Mouse (Mus musculus) limb, embryonic 12.5 days (tissue): Measurements from ENCODE around the gene Iqck. TPM values are rescaled to one million over a fixed set of nuclear protein-coding genes. Genes with fewer than 3 reads are reported as not detected.

Experiments used
- ATAC-seq: fragments of 200-750 bp; cut with Nextera tagmentation; 2 replicates; pipeline ENCODE4 v1.8.0; 2017; ENCODE audit warnings: low read depth, moderate TSS enrichment; ENCODE audit not compliant: insufficient number of reproducible peaks, insufficient read depth, low FRiP score, low TSS enrichment
- H3K27ac ChIP-seq: fragments of 300-500 bp; sonication (generic); 2 replicates; pipeline ENCODE4 v1.5.1; 2016; ENCODE audit warnings: mild to moderate bottlenecking, moderate library complexity
- H3K27me3 ChIP-seq: fragments of 300-500 bp; sonication (generic); 2 replicates; pipeline ENCODE4 v1.6.1; 2016; ENCODE audit warnings: mild to moderate bottlenecking, moderate library complexity
- H3K36me3 ChIP-seq: fragments of 300-500 bp; sonication (generic); 2 replicates; pipeline ENCODE4 v1.6.1; 2016; ENCODE audit warnings: mild to moderate bottlenecking, moderate library complexity
- H3K4me1 ChIP-seq: fragments of 300-500 bp; sonication (generic); replicated peaks from 2 replicates; pipeline ENCODE4 v1.6.1; 2016
- H3K4me2 ChIP-seq: fragments of 300-500 bp; sonication (generic); 2 replicates; pipeline ENCODE4 v1.6.1; 2016; ENCODE audit warnings: mild to moderate bottlenecking, moderate library complexity
- H3K4me3 ChIP-seq: fragments of 300-500 bp; sonication (generic); replicated peaks from 2 replicates; pipeline ENCODE4 v1.5.1; 2016; ENCODE audit warnings: mild to moderate bottlenecking
- H3K9ac ChIP-seq: fragments of 300-500 bp; sonication (generic); replicated peaks from 2 replicates; pipeline ENCODE4 v1.6.1; 2016; ENCODE audit warnings: mild to moderate bottlenecking, moderate library complexity
- H3K9me3 ChIP-seq: fragments of 300-500 bp; sonication (generic); 2 replicates; pipeline ENCODE4 v1.6.1; 2016; ENCODE audit warnings: mild to moderate bottlenecking, moderate library complexity
- WGBS: fragments of 180-500 bp; shearing (Covaris S2); methylation state at CpG from one replicate; pipeline ENCODE4 v1.1.7; 2016; 5-methylcytosine and 5-hydroxymethylcytosine counted together
- polyA plus RNA-seq: library from polyadenylated mRNA; unstranded; fragments of >200 nt; fragmentation: Nextera tagmentation; extraction: Ambion mirVana; gene quantifications from 2 replicates; pipeline ENCODE4 v1.2.1, GENCODE M21; 2016

Iqck gene
- polyA plus RNA-seq, 1 experiment from 2014 or later: 2.3 TPM

- WGBS: 73% methylated on average over 7 of the region's 7 CpGs
- Histone ChIP-seq H3K27me3 (no peaks in the 10 kb centered on the region), H3K4me2 (no peak overlapping the region), H3K27ac (no peak overlapping the region), H3K4me3 (no peak overlapping the region), H3K9me3 (no peaks in the 10 kb centered on the region), H3K9ac (no peak overlapping the region), H3K36me3 (no peaks in the 10 kb centered on the region), H3K4me1 (no peaks in the 10 kb centered on the region)
- ATAC-seq: no peak
Observed at GRCm38 (mm10) chr7:118914561-118915165, 59.1 kb downstream of the Iqck start.

GRCm38 (mm10) chr7:118919261-118920006 is 63.9 kb downstream of the Iqck start:
- Histone ChIP-seq H3K27me3 (no peaks in the 10 kb centered on the region), H3K27ac (no peak overlapping the region), H3K9ac (no peak overlapping the region), H3K9me3 (no peaks in the 10 kb centered on the region), H3K36me3 (no peaks in the 10 kb centered on the region), H3K4me2 (no peak overlapping the region), H3K4me3 (no peak overlapping the region), H3K4me1 (no peaks in the 10 kb centered on the region)
- no peak; the same call in 1 of the 2 replicates for ATAC-seq
- WGBS: 76% methylated on average over 10 of the region's 10 CpGs

- H3K4me2 ChIP-seq: no peak overlapping the region
- no peak overlapping the region for H3K27ac ChIP-seq
- 69% methylated on average over 4 of the region's 4 CpGs for WGBS
- no peaks in the 10 kb centered on the region for H3K27me3 ChIP-seq
- no peak overlapping the region for H3K9ac ChIP-seq
- no peaks in the 10 kb centered on the region for H3K4me1 ChIP-seq
- H3K36me3 ChIP-seq: no peaks in the 10 kb centered on the region
- H3K4me3 ChIP-seq: no peak overlapping the region
- no peak for ATAC-seq
- no peaks in the 10 kb centered on the region for H3K9me3 ChIP-seq
Observed at GRCm38 (mm10) chr7:118922441-118923202, 67.1 kb downstream of the Iqck start.

- no peaks in the 10 kb centered on the region for H3K9me3 ChIP-seq
- H3K4me2 ChIP-seq: no peak overlapping the region
- no peaks in the 10 kb centered on the region for H3K36me3 ChIP-seq
- H3K9ac ChIP-seq: no peak overlapping the region
- no peaks in the 10 kb centered on the region for H3K27me3 ChIP-seq
- 85% methylated on average over 3 of the region's 3 CpGs for WGBS
- H3K4me1 ChIP-seq: no peaks in the 10 kb centered on the region; the same call in 1 of the 2 replicates
- no peak overlapping the region for H3K27ac ChIP-seq
- ATAC-seq: no peak
- H3K4me3 ChIP-seq: no peak overlapping the region
Observed at GRCm38 (mm10) chr7:118925547-118925946, 70.0 kb downstream of the Iqck start.

- Histone ChIP-seq H3K9me3 (no peaks in the 10 kb centered on the region), H3K27ac (no peak overlapping the region), H3K4me2 (no peak overlapping the region), H3K36me3 (no peaks in the 10 kb centered on the region), H3K27me3 (no peaks in the 10 kb centered on the region), H3K4me3 (no peak overlapping the region), H3K4me1 (no peaks in the 10 kb centered on the region; the same call in 1 of the 2 replicates), H3K9ac (no peak overlapping the region)
- 85% methylated on average over 6 of the region's 6 CpGs for WGBS
- ATAC-seq: no peak
Observed at GRCm38 (mm10) chr7:118926516-118927260, 71.1 kb downstream of the Iqck start.

GRCm38 (mm10) chr7:118927279-118927678 is 71.7 kb downstream of the Iqck start:
- Histone ChIP-seq H3K4me3 (no peak overlapping the region), H3K9ac (no peak overlapping the region), H3K27ac (no peak overlapping the region), H3K4me2 (no peak overlapping the region), H3K27me3 (no peaks in the 10 kb centered on the region), H3K4me1 (no peaks in the 10 kb centered on the region; the same call in 1 of the 2 replicates), H3K36me3 (no peaks in the 10 kb centered on the region), H3K9me3 (no peaks in the 10 kb centered on the region)
- 92% methylated on average over 2 of the region's 2 CpGs for WGBS
- no peak for ATAC-seq

GRCm38 (mm10) chr7:118928316-118928715 is 72.8 kb downstream of the Iqck start:
- Histone ChIP-seq H3K4me2 (no peak overlapping the region), H3K4me3 (no peak overlapping the region), H3K9me3 (no peaks in the 10 kb centered on the region), H3K27me3 (no peaks in the 10 kb centered on the region), H3K9ac (no peak overlapping the region), H3K36me3 (no peaks in the 10 kb centered on the region), H3K27ac (no peak overlapping the region), H3K4me1 (no peaks in the 10 kb centered on the region; the same call in 1 of the 2 replicates)
- ATAC-seq: no peak
- WGBS: 91% methylated on average over 3 of the region's 3 CpGs

GRCm38 (mm10) chr7:118928916-118929315 is 73.4 kb downstream of the Iqck start:
- Histone ChIP-seq H3K36me3 (no peaks in the 10 kb centered on the region), H3K27ac (no peak overlapping the region), H3K4me3 (no peak overlapping the region), H3K4me1 (no peaks in the 10 kb centered on the region; the same call in 1 of the 2 replicates), H3K4me2 (no peak overlapping the region), H3K27me3 (no peaks in the 10 kb centered on the region), H3K9me3 (no peaks in the 10 kb centered on the region), H3K9ac (no peak overlapping the region)
- ATAC-seq: no peak
- WGBS: 67% methylated on average over 8 of the region's 8 CpGs

- WGBS: 36% methylated on average over 16 of the region's 16 CpGs
- H3K27ac ChIP-seq: no peak overlapping the region
- no peaks in the 10 kb centered on the region for H3K9me3 ChIP-seq
- no peak overlapping the region for H3K9ac ChIP-seq
- ATAC-seq: no peak
- no peak overlapping the region for H3K4me3 ChIP-seq
- H3K4me2 ChIP-seq: no peak overlapping the region
- no peaks in the 10 kb centered on the region for H3K27me3 ChIP-seq
- no peaks in the 10 kb centered on the region for H3K36me3 ChIP-seq
- no peaks in the 10 kb centered on the region; the same call in 1 of the 2 replicates for H3K4me1 ChIP-seq
Observed at GRCm38 (mm10) chr7:118929601-118930311, 74.2 kb downstream of the Iqck start.

GRCm38 (mm10) chr7:118931502-118932395 is 76.2 kb downstream of the Iqck start:
- Histone ChIP-seq H3K36me3 (no peaks in the 10 kb centered on the region), H3K4me1 (no peaks in the 10 kb centered on the region; the same call in 1 of the 2 replicates), H3K27me3 (no peaks in the 10 kb centered on the region), H3K4me3 (no peak overlapping the region), H3K27ac (no peak overlapping the region), H3K9ac (no peak overlapping the region), H3K9me3 (no peaks in the 10 kb centered on the region), H3K4me2 (no peak overlapping the region)
- WGBS: 81% methylated on average over 17 of the region's 17 CpGs
- no peak for ATAC-seq
